Comparison of ENCODE assay signal across 7 mouse cellular contexts in genomic region chrX:107341980-107342379, GRCm38 (mm10).
DNase-seq lines count a peak whose midpoint lies in the region.

No protein-coding gene starts in this region.

- peak; percentile 56 for DNase-seq in A20 (ENCODE audit: low read depth, low spot score)
- DNase-seq in CD4-positive, CD25-positive, alpha-beta regulatory T cell, adult 2 months (ENCODE audit: low read depth, low spot score), result peak; percentile 61
- DNase-seq in embryo, embryonic 9.5 days (ENCODE audit: extremely low spot score), result peak; percentile 1
- peak; percentile 59 to 71 for DNase-seq in spleen, postnatal 36 days (ENCODE audit: low spot score in 2 of 2)
- DNase-seq in heart, adult 11 months, result no peak
- DNase-seq in left cerebral cortex, adult 8-10 months (ENCODE audit: low spot score in 2 of 2), result no peak
- no peak for DNase-seq in cerebellum, adult 8-10 months

Comparison
In these comparisons a context has a peak if more than half of its experiments do, and no peak if none do; other contexts are left out.
1. DNase-seq: peak in A20 (single experiment), CD4-positive, CD25-positive, alpha-beta regulatory T cell, adult 2 months (single experiment), embryo, embryonic 9.5 days (single experiment) and spleen, postnatal 36 days (2 of 2); none in heart, adult 11 months (single experiment), left cerebral cortex, adult 8-10 months (0 of 2) and cerebellum, adult 8-10 months (single experiment).